Mouse (Mus musculus) right cerebral cortex, adult 18-20 months (tissue): Measurements from ENCODE around the gene Col23a1.
A peak's percentile ranks its signal among the peaks of the same experiment; 100 is the strongest.
"Not testable (repeated sequence)": the region's sequence is repeated elsewhere in the genome, so short reads cannot be mapped to it uniquely, and the experiment has no call there.

Source experiments
- DNase-seq: peaks from one replicate; pipeline ENCODE4 v3.0.0; 2022; ENCODE audit warnings: mixed read lengths

Col23a1 gene

DNA sequence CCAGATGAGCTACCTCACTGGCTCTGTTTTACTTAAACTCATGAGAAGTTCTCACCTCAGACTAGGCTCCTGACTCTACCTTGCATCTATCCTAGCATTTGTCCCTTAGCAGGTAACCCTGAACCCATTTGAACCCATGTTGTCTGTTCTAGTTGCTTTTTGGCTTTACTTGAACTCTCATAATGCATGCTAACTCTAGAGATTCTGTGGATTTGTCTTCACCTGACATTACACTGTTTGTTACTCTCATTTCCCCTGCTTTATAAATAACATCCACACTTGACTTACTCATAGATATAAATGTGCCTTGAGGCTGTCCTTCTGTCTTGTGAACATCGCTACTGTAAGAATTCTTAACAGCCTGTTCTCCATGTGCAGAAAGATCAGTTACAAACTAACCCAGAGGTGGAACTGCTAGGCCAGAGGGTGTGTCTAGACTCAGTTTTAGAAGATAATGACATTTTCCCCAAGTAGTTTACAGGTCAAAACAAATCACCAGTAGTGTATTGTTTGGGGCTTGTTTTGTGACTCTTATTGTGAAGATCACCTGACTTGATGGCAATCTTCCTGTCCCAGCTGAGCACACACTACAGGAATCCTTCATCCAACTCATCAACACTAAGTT is 305.9 kb downstream of the Col23a1 start:
- DNase-seq = no peak

DNA sequence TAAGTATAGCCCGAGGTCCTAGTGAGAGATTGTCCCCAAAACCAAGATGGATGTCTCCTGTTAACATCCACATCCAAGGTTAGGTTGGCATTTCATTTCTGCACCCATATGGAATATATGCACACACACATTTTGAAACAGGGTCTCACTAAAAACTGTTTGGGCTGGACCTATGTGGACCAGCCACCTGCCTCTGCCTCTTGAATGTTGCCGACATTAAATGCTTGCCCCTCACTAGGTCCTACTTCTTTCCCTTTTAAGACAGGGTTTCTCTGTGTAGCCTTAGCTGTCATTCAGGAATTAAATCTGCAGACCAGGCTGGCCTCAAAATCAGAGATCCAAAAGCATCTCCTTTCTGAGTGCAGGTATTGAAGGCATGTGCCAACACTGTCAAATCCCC is 307.8 kb downstream of the Col23a1 start:
- no peak for DNase-seq

DNA sequence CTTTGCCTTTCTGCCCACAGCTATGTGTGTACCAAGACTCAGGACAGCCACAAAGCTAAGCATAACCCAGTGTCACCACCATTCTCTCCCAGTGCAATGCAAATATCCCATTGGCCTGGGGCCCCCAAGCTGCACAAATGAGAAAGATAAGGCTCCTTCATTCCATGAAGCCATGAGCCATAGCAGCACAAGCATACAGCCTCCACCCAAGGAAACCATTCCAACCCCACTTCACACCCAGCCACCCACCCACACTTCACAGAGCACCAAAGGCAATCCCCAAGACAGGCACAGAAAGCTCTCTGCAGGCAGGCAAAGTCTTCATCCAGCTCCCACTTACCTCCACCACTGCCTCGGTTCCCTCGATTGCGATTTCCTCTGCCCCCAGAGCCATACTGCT is 312.5 kb downstream of the Col23a1 start:
- no peak for DNase-seq

DNA sequence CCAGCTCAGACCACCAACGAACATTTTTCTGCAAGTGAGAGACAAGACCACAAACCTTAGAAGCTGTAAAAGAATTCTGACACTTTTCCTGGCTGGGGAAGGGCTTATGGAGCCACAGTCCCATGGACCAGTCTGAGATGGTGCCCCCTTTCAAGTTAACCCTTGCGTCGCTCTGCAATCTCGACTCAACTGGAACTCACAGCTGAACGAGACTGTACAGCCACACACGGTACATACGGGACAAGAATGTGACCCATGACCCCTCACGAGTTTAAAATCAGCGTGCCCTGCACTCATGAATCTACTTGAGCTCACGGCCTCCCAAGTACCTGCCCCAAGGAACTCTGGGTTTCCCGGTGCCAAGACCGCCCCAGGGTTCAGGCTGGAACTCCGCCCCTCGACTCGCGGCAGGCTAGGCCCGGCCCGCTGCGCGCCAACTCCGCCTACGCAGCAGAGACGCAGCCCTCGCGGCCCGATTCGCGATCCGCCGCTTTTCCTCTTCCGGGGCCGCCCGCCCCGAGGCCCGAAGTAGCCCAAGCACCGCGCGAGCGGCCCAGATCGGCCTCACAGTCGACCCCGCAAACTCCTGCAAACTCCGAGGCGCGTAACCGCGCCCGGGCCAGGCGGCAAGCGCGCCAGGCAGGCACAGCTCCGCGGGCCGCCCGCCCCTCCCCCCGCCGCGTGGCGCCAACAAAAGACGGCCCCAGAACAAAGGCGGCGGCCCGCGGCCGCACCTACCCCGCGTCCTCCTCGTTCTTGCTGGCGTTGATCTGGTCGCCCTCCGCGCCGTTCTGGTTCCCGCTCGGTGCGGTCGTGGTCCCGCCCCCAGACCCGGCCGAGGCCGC is 316.1 kb downstream of the Col23a1 start:
- peak; percentile 82 for DNase-seq

DNA sequence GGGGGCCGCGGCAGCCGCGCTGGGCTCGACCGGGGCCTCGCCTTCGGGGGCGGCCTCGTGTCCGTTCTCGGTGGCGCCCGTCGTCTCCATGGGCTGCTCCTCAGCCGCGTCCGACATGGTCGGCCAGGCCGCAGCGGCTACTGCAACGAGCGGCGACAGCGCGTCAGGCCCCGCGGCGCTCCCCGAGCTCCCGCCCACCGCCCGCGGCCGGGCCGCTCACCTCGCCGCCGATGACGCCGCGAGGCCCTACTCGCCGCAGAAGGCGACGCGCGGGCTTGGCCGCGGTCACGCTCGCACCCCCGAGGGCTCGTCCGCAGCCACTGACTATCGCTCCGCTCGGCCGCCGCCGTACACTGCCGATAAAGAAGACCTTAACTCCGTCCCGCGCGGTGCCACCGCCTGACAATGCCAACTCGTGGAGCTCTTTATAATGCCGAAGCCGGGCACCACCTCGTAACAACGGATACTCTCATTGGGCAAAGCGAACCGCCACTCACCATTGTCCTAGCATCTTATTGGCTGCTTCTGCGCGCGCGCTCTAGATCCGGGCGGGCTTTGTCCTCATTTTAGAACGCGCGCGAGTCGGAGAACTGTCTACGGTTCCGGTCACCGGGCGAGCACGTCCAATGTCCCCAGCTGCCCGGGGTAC is 316.9 kb downstream of the Col23a1 start, which contains the start of gene Hnrnpab:
Gene Hnrnpab (minus strand): TSS at position 401 of the 649 bp plus-strand sequence.
- peak; percentile 98 for DNase-seq

DNA sequence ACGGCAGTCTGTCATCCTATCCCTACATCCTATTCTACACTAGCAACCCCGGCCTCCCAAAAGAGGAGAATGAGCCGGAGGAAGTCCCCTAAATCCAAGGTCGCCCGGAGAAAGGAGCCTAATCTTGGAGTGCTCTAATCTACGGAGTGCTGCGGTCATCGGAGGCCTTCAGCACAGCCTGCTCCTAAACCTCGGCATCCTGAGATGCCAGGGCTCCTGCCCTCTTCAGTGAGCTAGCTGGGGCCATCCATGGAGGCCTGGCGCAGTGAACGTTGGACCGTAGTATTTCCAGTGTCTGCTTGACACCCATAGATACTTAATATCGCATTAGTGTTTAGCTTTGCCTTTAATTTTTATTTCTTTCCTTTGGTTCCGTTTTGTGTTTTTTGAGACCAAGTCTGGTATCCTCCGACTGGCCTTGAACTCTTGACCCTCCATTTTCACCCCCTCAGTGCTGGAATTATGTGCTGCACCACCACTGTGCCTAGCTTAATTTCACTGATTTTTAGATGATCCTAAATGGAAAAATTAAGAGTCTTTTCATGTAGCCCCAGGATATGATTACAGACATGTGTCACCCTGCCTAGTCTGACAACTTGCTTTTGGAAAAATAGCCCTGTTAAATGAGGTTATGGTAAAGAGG is 317.5 kb downstream of the Col23a1 start:
- no peak for DNase-seq

DNA sequence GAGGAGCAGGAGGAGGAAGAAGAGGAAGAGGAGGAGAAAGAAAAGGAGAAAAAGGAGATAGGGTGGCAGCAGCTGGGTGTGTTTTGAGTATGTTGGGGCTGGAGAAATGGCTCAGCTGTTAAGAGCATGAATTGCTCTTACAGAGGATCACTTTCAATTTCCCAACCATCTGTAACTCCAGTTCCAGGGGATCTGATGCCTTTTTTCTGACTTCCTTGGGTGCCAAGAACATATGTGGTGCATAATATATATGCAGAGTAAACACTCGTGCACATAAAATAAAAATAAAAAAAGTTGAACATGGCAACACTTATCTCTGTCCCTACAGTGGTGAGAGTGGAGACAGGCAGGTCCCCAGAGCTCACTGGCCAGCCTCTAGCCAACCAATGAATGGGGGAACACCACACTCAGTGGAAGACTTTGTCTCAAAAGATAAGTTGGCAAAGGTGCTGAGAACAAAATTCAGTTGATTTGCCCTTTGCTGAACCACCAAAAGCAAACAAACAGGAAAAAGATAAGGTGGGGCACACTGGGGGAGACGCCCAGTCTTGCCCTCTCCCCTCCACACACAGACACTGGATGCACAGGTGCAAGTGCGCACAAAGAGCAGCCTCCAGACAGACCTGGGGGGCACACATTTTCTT is 319.7 kb downstream of the Col23a1 start:
- no peak for DNase-seq

DNA sequence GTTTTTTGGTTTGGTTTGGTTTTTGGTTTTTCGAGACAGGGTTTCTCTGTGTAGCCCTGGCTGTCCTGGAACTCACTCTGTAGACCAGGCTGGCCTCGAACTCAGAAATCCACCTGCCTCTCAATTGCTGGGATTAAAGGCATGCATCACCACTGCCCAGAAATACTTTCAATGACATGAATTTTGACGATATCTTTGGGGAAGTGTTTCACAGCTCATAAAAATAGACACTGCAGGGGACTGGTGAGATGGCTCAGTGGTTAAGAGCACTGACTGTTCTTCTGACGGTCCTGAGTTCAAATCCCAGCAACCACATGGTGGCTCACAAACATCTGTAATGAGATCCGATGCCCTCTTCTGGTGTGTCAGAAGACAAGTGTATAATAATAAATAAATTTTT is 320.2 kb downstream of the Col23a1 start:
- not testable (repeated sequence) for DNase-seq

DNA sequence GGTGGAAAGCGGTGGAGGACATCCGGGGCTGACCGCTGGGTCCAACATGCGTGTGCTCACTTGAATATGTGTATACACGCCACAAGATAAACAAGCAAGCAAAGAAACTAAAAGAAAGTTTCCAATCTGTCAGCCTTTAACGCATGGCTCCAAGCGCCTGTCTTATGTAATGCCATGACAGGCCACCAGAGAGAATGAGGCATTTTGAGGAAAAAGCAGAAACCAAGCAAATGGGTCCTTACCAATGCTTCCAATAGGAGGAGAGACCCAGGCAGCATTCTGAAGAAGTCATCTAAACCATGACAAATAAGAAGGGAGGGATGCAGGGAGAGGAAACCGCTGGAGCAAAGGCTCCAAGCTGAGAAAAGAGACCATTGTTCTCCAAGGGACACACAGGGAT is 324.5 kb downstream of the Col23a1 start:
- DNase-seq = no peak

DNA sequence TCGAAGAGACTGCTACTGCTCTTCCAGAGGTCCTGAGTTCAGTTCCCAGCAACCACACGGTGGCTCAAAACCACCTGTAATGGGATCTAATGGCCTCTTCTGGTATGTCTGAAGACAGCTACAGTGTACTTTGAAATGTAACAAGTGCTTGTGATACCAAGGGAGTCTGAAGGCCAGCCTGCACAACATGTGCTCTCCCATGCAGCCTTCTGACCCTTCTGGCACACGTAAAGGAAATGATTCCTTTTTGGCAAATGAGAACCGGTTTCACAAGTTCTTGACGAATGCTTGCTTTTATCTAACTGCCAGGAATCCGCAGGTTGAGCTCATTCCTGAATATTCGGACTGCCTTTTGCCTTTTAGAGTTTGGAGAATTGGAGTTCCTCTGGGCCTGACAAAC is 325.4 kb downstream of the Col23a1 start:
- no peak for DNase-seq

DNA sequence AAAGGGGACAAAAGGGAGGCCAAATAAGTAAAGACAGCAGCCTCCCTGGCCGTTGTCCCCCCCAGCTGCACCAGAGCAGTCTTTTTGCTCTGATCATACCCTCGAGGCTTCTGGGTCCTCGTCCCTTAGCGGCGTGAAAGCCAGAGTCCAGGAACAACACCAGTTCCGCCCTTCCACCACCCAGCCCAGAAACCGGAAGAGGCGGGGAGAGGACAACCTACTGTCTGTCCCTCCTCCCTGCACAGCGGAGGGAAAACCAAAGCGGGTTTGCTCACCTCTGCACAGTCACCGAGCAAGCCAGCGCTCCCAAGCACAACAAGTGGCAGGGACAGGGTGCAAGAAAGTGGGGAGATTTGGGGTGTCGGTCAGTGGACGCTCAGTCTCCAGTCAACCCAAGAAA is 325.9 kb downstream of the Col23a1 start:
- DNase-seq = peak; percentile 41

DNA sequence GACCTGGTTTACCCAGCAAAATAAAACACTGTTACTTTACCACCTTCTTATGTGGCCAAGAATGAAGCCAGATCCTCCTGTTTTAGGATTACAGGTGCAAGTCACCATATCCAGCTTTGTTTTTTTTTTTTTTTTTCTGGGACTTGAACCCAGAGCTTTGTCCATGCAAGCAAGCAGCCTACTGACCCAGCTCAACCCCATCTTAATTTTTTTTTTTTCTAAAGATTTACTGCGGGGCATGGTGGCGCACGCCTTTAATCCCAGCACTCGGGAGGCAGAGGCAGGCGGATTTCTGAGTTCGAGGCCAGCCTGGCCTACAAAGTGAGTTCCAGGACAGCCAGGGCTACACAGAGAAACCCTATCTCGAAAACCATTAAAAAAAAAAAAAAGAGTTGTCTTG is 326.4 kb downstream of the Col23a1 start:
- DNase-seq = not testable (repeated sequence)

DNA sequence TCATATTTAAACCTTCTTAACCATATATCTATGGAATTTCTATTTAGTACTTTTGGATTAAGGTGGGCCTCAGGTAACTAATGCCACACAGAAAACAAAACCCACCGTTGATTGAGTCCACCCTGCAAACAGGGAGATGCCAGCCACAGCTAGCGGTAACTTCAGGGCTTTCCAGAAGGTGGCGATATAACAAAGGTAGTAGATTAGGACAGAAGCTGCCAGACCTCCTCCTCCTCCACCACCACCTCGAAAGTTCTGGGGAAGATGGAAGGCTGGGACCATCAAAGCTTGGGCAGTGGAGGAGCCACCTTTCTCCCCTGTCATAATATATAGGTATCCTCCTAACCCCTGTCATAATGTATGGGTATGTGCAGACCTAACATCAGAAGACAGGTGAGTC is 328.0 kb downstream of the Col23a1 start:
- peak; percentile 63 for DNase-seq

DNA sequence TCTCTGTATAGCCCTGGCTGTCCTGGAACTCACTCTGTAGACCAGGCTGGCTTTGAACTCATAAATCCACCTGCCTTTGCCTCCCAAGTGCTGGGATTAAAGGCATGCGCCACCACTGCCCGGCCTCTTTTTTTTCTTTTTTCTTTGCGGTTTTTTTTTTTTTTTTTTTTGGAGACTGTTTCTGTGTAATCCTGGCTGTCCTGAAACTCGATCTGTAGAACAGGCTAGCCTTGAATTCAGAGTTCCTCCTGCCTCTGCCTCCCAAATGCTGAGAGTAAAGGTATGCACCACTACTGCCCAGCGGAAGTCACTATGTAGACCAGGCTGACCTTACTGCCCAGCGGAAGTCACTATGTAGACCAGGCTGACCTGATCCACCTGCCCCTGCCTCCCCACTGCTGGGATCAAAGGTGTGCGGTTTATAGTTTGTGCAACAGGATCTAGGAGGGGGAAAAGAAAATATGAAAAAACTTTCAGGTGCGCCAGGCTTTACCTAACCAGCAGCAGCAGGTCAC is 329.2 kb downstream of the Col23a1 start:
- no peak for DNase-seq

DNA sequence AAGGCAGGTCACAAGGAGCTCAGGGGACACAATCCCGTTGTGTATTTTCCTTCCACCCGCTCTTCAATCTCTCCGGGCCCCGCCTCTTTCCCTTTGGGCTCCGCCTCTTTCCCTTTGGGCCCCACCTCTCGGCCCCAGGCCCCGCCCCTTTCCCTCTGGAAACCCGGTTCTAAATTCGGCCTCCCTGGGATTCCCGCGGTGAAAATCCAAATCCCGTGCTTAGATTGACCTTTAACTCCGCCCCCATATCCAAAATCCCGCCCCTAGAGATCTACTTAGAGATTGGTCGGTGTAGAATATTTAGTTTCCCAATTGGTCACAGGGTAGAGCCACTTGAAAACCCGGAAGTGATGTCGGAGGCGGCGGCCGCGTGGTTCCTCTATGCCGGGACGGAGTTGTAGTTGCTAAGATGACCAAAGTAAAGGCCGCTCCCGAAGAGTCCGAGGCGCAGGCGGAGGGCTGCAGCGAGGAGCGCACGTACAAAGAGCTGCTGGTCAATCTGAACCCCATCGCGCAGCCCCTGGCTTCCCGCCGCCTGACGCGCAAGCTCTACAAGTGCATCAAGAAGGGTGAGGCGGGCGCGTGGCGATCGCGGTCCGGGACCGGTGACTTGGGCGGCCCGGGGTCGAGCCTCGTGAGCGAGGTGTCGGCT is 329.8 kb downstream of the Col23a1 start, which contains the start of gene Nhp2:
Gene Nhp2 (plus strand): TSS at position 327 of the 652 bp plus-strand sequence.
- DNase-seq = peak; percentile 93

DNA sequence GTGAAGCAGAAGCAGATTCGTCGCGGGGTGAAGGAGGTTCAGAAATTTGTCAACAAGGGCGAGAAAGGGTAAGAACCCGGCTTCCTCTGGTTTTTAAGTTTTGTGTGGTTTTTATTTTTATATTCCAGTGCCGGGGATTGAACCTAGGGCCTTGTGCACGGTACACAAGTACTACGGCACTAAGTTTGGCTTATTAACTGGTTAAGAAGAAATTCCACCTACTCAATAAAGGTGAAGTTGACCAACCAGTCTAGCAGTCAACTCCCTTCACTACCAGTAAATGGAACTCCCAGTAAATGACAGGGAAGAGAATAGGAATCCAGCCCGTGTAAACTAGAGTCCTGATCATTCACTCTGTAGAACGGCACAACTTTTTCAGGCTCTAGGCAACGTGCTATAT is 330.4 kb downstream of the Col23a1 start:
- no peak for DNase-seq

DNA sequence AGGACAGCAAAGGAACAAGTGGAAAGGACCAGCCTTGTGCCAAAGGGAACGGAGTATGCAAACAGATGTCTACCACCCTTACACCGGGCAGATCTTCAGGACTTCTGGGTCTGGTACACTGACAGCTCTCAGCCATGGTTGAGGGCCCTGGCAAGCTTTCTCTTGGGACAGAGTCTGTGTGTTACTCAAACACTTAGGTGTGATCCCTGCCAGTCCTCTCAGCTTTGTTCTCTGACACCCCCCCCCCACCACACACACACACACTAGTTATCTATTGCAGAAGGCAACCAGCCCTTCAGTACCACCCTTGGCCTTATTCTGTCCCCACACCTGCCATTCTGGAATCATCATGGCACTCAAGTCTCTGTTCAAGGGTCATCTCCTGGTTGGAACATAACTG is 332.1 kb downstream of the Col23a1 start:
- DNase-seq = no peak

DNA sequence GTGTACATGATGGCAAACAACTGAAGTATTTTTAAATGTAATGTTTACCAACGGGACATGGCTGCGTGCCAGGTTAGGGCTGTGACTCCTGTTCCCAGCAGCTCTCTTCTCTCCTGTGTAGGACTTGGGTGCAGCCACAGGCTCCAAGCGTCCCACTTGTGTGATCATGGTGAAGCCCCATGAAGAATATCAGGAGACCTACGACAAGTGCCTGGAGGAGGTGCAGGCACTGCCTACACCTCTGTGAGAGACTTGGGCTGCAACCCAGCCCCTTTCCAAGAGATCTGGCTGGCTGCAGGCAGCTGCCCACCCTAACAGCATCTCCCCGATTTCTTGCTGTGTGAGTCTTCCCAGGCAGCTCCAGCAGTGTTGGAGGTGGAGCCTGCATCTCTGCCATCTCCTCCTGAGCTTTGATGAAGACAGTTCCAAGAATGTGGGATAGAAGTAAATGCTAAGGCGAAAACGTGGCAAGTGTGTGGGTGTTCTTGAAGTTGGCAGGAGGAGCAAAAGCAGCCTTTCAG is 333.3 kb downstream of the Col23a1 start:
- DNase-seq = peak; percentile 91

DNA sequence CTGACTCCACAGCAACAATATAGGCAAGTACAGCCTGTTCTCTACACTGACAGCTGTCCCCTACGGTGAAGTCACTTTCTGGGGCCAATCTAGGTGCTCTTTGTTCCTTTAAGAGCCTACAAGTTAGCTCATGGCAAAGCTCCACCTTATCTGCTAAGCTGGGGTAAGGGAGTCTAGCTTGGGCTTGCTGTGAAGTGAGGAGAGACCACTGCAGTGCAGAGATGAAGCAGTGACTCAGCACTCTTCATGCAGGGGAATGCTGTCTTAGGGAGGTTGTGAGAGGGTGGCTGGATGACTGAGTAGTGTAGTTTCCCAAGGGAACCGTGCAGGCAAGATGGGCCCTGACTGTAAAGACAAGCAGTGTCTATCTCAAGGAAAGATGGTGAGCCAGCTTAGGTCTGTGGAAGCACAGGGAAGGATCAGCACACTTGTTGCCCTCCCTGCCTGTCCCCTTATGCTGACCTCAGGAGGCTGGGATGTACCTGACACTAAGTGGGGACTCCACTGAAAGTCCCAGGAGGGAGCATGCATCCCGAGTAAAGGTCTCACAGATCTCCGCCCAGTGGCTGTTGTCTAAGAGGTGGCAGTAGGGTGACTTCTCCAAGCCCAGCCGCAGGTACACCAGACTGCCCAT is 335.6 kb downstream of the Col23a1 start:
- DNase-seq = no peak

DNA sequence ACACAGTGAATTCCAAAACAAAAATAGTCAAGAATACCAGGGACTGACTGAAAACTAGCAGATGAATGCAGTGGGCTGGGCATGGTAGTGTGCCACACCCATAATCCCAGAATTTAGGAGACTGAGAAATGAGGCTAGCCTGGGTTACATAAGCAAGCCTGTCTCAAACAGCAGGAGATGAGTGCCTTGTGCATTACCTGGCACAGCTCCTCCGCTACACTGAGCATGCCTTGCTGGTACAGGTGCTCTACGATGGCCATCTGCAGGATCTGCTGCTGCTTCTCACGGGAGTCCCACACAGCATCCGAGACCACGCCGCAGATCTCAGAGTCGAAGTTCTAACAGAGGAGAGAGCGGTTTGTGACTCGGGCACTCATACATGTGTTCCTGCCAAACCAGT is 337.7 kb downstream of the Col23a1 start:
- peak; percentile 39 for DNase-seq

DNA sequence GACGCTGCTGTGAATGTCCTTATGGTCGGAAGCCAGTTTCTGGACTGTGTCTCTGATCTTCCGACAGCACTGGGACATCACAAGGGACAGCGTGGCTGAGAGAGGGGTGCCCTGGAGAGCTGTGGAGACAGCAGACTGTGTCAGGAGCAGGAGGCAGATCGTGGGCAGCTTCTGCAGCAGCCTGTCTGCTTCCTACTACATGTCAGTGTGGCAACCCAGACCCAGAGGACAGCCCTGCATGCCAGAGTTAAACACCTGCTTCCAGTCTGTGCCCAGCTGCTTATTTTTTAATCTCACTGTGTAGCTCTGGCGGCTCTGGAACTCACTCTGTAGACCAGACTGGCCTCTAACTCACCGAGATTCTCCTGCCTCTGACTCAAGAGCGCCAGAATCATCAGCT is 338.2 kb downstream of the Col23a1 start:
- no peak for DNase-seq
